Mouse (Mus musculus) neural tube, embryonic 11.5 days (tissue): ENCODE data around the gene Gm21972. TPM values are rescaled to one million over a fixed set of nuclear protein-coding genes. Genes with fewer than 3 reads are reported as not detected.

ENCODE experiments used
- ATAC-seq: fragments of 200-750 bp; cut with Nextera tagmentation; 2 replicates; pipeline ENCODE4 v1.8.0; 2017; ENCODE audit warnings: moderate number of reproducible peaks, mild to moderate bottlenecking, moderate TSS enrichment, moderate library complexity; ENCODE audit not compliant: insufficient read depth, low FRiP score, low TSS enrichment
- DNase-seq: peaks from one replicate; pipeline ENCODE4 v3.0.0-alpha.2; 2015; ENCODE audit warnings: low spot score
- H3K27ac ChIP-seq: fragments of 300-500 bp; sonication (generic); 2 replicates; pipeline ENCODE4 v1.5.1; 2014; ENCODE audit warnings: low read depth, mild to moderate bottlenecking, low read length
- H3K27me3 ChIP-seq: fragments of 300-500 bp; sonication (generic); 2 replicates; pipeline ENCODE4 v1.6.1; 2014; ENCODE audit warnings: mild to moderate bottlenecking, low read length, mixed read lengths; ENCODE audit not compliant: control insufficient read depth, insufficient read depth
- H3K36me3 ChIP-seq: fragments of 300-500 bp; sonication (generic); 2 replicates; pipeline ENCODE4 v1.6.1; 2014; ENCODE audit warnings: mild to moderate bottlenecking, low read length, moderate library complexity, mixed read lengths; ENCODE audit not compliant: control insufficient read depth, insufficient read depth
- H3K4me1 ChIP-seq: fragments of 300-500 bp; sonication (generic); 2 replicates; pipeline ENCODE4 v1.6.1; 2014; ENCODE audit warnings: low read length, mixed read lengths; ENCODE audit not compliant: control insufficient read depth, insufficient read depth
- H3K4me2 ChIP-seq: fragments of 300-500 bp; sonication (generic); 2 replicates; pipeline ENCODE4 v1.6.1; 2014; ENCODE audit warnings: low read depth, mild to moderate bottlenecking, moderate library complexity
- H3K4me3 ChIP-seq: fragments of 300-500 bp; sonication (generic); 2 replicates; pipeline ENCODE4 v1.5.1; 2014; ENCODE audit warnings: low read depth, low read length
- H3K9ac ChIP-seq: fragments of 300-500 bp; sonication (generic); 2 replicates; pipeline ENCODE4 v1.6.1; 2014; ENCODE audit warnings: mild to moderate bottlenecking, low read length
- H3K9me3 ChIP-seq: fragments of 300-500 bp; sonication (generic); 2 replicates; pipeline ENCODE4 v1.6.1; 2016; ENCODE audit warnings: low read length; ENCODE audit not compliant: control insufficient read depth
- WGBS: fragments of 180-500 bp; shearing (Covaris S2); extraction: QIAGEN DNeasy Blood & Tissue Kit; methylation state at CpG from one replicate; pipeline ENCODE4 v1.1.7; 2014; 5-methylcytosine and 5-hydroxymethylcytosine counted together
- polyA plus RNA-seq: library from polyadenylated mRNA; unstranded; fragments of >200 nt; fragmentation: Nextera tagmentation; extraction: Ambion mirVana; gene quantifications from 2 replicates; pipeline ENCODE4 v1.2.1, GENCODE M21; 2014

The Gm21972 gene
- polyA plus RNA-seq, 1 experiment from 2014 or later = 0.53 TPM

- no peak overlapping the region for H3K9ac ChIP-seq
- H3K4me2 ChIP-seq = no peak overlapping the region
- WGBS = 90% methylated on average over 4 of the region's 4 CpGs
- ATAC-seq (no peak), DNase-seq (no peak)
- no peak overlapping the region for H3K4me3 ChIP-seq
- H3K9me3 ChIP-seq = no peaks in the 10 kb centered on the region
- no peak overlapping the region for H3K27ac ChIP-seq
- H3K27me3 ChIP-seq = no peaks in the 10 kb centered on the region
- no peaks in the 10 kb centered on the region for H3K4me1 ChIP-seq
- peaks cover 3% of the 10 kb centered on the region; the same call in 1 of the 2 replicates for H3K36me3 ChIP-seq
Measured at GRCm38 (mm10) chr1:86143165-86143564, 9.7 kb downstream of the Gm21972 start.

- no peak overlapping the region for H3K4me2 ChIP-seq
- no peaks in the 10 kb centered on the region for H3K27me3 ChIP-seq
- H3K9ac ChIP-seq = no peak overlapping the region
- no peak for DNase-seq
- no peak overlapping the region for H3K27ac ChIP-seq
- ATAC-seq = no peak
- 81% methylated on average over 21 of the region's 21 CpGs for WGBS
- no peaks in the 10 kb centered on the region for H3K9me3 ChIP-seq
- no peak overlapping the region for H3K4me3 ChIP-seq
- H3K4me1 ChIP-seq = no peaks in the 10 kb centered on the region
- peaks cover 2% of the 10 kb centered on the region; the same call in 1 of the 2 replicates for H3K36me3 ChIP-seq
Measured at GRCm38 (mm10) chr1:86144001-86144944, 10.8 kb downstream of the Gm21972 start.

- no peak overlapping the region for H3K4me3 ChIP-seq
- DNase-seq = no peak
- no peaks in the 10 kb centered on the region for H3K4me1 ChIP-seq
- H3K36me3 ChIP-seq = no peaks in the 10 kb centered on the region
- ATAC-seq = no peak
- no peak overlapping the region for H3K27ac ChIP-seq
- H3K4me2 ChIP-seq = no peak overlapping the region
- H3K9me3 ChIP-seq = no peaks in the 10 kb centered on the region
- H3K27me3 ChIP-seq = no peaks in the 10 kb centered on the region
- 75% methylated on average over 5 of the region's 5 CpGs for WGBS
- no peak overlapping the region for H3K9ac ChIP-seq
Measured at GRCm38 (mm10) chr1:86146293-86146692, 12.9 kb downstream of the Gm21972 start.

GRCm38 (mm10) chr1:86147557-86147956 lies 14.1 kb downstream of the Gm21972 start:
- Histone ChIP-seq H3K4me1 (no peaks in the 10 kb centered on the region), H3K36me3 (no peaks in the 10 kb centered on the region), H3K27me3 (no peaks in the 10 kb centered on the region), H3K9ac (no peak overlapping the region), H3K27ac (no peak overlapping the region), H3K4me2 (no peak overlapping the region), H3K4me3 (no peak overlapping the region), H3K9me3 (no peaks in the 10 kb centered on the region)
- ATAC-seq (no peak), DNase-seq (no peak)
- WGBS = 82% methylated on average over 5 of the region's 5 CpGs

- no peak for DNase-seq
- Histone ChIP-seq H3K4me2 (no peak overlapping the region), H3K9ac (no peak overlapping the region), H3K27me3 (no peaks in the 10 kb centered on the region), H3K27ac (no peak overlapping the region), H3K9me3 (no peaks in the 10 kb centered on the region), H3K36me3 (no peaks in the 10 kb centered on the region), H3K4me1 (no peaks in the 10 kb centered on the region), H3K4me3 (no peak overlapping the region)
- ATAC-seq = no peak
- WGBS = 86% methylated on average over 9 of the region's 9 CpGs
Measured at GRCm38 (mm10) chr1:86148161-86148560, 14.7 kb downstream of the Gm21972 start.

- Histone ChIP-seq H3K27me3 (no peaks in the 10 kb centered on the region), H3K36me3 (no peaks in the 10 kb centered on the region), H3K9ac (no peak overlapping the region), H3K27ac (no peak overlapping the region), H3K4me1 (peaks cover 8% of the 10 kb centered on the region), H3K4me2 (no peak overlapping the region), H3K4me3 (no peak overlapping the region), H3K9me3 (no peaks in the 10 kb centered on the region)
- DNase-seq = no peak
- ATAC-seq = no peak
- WGBS = 91% methylated on average over 6 of the region's 6 CpGs
Measured at GRCm38 (mm10) chr1:86150929-86151328, 17.5 kb downstream of the Gm21972 start.

- Histone ChIP-seq H3K4me1 (peaks cover 8% of the 10 kb centered on the region), H3K4me3 (no peak overlapping the region), H3K27ac (no peak overlapping the region), H3K9me3 (no peaks in the 10 kb centered on the region), H3K27me3 (no peaks in the 10 kb centered on the region), H3K9ac (no peak overlapping the region), H3K4me2 (no peak overlapping the region), H3K36me3 (no peaks in the 10 kb centered on the region)
- no peak for DNase-seq
- WGBS = 89% methylated on average over 7 of the region's 7 CpGs
- ATAC-seq = no peak
Measured at GRCm38 (mm10) chr1:86151376-86151775, 17.9 kb downstream of the Gm21972 start.

GRCm38 (mm10) chr1:86152618-86153017 lies 19.2 kb downstream of the Gm21972 start:
- WGBS = 83% methylated on average over 1 of the region's 1 CpGs
- H3K9me3 ChIP-seq = no peaks in the 10 kb centered on the region
- no peak for ATAC-seq

More at GRCm38 (mm10) chr1:86152618-86153017, 19.2 kb downstream of the Gm21972 start:
- Histone ChIP-seq H3K4me1 (peaks cover 8% of the 10 kb centered on the region), H3K27ac (no peak overlapping the region), H3K4me3 (no peak overlapping the region), H3K27me3 (no peaks in the 10 kb centered on the region), H3K36me3 (no peaks in the 10 kb centered on the region), H3K4me2 (no peak overlapping the region), H3K9ac (no peak overlapping the region)
- DNase-seq = no peak
